Mouse (Mus musculus) layer of hippocampus, adult 8-10 months (tissue): ENCODE data around the gene Col18a1. TPM values are rescaled to one million over a fixed set of nuclear protein-coding genes. Genes with fewer than 3 reads are reported as not detected.

Source experiments
- DNase-seq, 2 experiments: peaks; one replicate each; pipeline ENCODE4 v3.0.0; 2022; ENCODE audit warnings: low spot score in 2 of 2
- total RNA-seq, 4 experiments: library from RNA; stranded (reverse); gene quantifications; 2 replicates each; pipeline ENCODE4 v1.2.4; 2022

The Col18a1 gene
- total RNA-seq, 4 experiments from 2014 or later = 3.9 to 4.5 (median 4.3) TPM

- no peak for DNase-seq
Measured at GRCm38 (mm10) chr10:77017662-77018061, 148.7 kb downstream of the Col18a1 start.

DNA sequence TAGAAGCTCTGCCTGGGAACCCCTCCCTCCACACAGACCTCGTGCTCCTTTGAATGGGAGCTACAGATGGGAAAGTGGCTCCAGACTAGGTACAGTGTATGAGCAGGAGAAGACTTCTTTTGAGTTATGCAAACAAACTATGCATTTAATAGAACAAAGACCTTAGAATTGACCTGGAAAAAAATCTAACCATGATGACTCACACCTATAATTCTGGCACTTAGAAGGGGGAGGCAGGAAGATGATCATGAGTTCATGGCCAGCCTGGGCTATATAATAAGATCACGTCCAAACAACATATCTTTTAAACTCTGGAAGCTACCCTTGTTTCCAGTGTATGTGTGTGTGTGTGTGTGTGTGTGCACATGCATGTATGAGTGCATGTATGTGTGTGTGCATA lies 149.3 kb downstream of the Col18a1 start:
- no peak for DNase-seq

- no peak for DNase-seq
Measured at GRCm38 (mm10) chr10:77016499-77016898, 149.8 kb downstream of the Col18a1 start.

DNA sequence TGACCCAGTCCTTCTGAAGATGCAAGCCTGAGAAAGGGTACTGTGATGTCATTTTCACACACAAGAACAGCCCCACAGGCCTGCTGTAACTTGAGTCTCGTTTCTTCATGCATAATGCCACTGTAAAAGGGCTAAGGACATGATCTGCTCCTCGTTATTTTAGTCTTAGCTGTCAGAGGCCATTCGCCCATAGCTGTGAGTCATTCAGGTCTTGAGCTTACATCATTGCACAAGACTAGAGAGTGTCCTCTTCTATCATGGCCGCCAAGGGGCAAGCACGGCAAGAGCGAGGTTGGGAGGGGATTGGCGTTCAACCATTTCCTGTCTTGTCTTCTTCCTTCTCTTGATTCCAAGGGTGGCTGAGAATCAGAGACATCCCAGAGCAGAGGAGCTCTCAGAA lies 150.3 kb downstream of the Col18a1 start:
- DNase-seq = no peak

DNA sequence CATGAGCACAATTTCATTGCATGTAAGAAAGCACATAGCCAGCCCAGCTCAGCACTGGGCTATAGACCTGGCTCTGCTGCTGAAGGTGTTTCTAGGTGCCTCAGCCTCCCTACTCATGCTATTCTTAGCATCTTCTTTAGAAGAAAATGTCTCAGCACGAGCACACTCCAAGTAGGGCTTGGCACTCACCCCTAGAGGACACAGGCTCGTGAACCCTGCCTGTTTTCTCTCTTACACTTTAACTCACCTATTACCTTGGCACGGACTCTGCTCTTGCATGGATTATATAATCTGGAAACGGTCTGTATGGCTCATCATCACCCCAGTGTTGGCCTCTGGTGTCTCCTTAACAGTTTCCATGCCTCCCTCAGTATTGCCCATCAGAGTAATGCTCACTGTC lies 154.7 kb downstream of the Col18a1 start:
- no peak for DNase-seq

GRCm38 (mm10) chr10:77008698-77009097 lies 157.7 kb downstream of the Col18a1 start:
- peak in 1 of 2 experiments; percentile 13 for DNase-seq

DNA sequence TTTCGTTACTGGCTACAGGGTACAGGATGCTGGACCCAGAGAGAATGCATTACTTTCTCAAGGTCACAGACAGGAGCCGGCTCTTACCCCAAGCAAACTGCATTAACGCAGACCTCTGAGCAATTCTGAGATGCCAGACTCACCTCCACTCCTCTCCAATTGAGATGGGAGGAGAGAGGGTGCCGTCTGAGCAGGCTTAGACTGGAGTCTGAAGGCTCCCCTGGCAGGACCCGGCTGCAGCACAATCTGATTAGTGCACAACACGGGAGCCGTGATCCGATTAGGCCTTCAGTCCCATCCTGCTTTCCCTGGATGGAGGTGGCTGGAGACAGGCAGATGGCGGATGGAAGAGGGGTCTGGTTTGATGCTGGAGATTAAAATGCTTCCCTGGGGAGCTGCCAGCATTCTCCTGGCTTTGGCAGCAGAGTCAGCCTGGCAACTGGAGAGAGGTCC lies 158.2 kb downstream of the Col18a1 start:
- peak; percentile 53 to 79 for DNase-seq

DNA sequence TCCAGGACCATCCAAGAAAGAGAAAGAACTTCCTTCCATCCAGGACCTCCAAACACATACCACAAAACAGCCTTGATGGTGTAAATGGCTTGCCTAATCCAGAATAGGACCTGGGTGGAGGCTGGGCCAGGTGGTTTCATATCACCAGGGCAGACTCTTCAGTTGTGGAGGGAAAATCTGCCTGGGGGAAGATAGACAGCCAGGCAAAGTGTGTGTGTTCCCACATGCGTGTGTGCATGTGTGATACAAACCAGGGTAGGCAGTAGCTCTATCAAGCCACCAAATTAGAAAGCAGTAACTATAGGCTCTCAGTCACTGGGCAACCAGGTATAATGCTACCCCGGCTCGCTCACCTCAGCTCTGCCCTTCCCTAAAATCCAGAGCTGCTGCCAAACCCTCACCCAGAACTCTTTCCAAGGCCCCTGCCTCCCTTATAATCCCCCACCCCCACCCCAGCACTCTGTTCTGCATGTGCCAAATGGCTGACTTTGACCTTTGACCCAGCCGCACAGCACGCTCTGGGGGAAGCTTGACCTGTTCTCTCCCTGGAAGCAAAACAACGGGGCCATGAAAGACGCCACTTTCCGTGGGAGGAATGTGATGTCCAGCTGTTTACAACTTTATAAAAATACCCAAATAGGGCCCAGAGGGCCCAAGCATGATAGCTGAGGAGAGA lies 158.8 kb downstream of the Col18a1 start:
- no peak for DNase-seq

GRCm38 (mm10) chr10:77004936-77005335 lies 161.4 kb downstream of the Col18a1 start:
- DNase-seq = no peak

Other genes starting within 250 kb of the Col18a1 start
- 10 to 100 TPM; 58.1 to 68.9 (median 61.3) TPM for gene Pcbp3, start 204.7 kb downstream of the Col18a1 start, total RNA-seq
- gene Slc19a1, start 134.3 kb downstream of the Col18a1 start, total RNA-seq = 10 to 100 TPM; 17.4 to 28.6 (median 22.8) TPM
- 10 to 100 TPM; 30.8 to 38.4 (median 32.9) TPM for gene Pofut2, start 92.7 kb upstream of the Col18a1 start, total RNA-seq